Mouse (Mus musculus): Measurements from ENCODE around the gene Ccdc146. TPM values are rescaled to one million over a fixed set of nuclear protein-coding genes. Genes with fewer than 3 reads are reported as not detected.

Ccdc146 gene
- polyA plus RNA-seq, 1 experiment from 2014 or later = not detected

DNA sequence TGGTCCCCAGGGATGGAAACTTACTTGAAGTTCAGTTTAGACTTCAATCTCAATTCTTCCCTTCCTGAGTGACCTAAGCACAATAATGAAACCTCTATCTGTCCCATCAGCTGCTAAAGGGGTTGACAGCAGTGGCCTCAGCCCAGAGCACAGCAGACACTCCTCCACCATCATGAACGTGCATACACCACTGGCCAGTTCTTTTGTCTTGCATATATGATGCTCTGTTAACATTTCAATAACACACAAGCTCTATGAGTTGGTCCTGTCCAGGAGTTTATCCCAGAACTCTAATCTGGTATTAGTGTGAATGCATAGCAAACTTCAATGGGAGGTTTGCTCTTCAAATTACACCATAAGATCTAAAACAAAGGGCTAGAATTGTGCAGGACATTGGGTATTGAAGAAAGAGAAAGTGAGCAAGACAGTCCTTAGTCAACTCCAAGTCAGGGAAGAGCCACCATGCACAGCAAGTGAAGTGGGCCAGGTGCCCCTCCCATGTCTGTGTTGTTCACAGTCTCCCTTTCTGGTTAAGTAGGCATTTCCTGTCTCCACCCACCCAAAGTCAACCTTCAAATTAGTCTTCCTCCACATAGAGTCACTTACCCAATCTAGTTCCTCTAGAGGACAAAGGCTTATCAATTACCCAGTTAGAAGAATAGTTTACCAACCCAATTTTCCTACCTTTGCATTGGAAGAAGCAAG is 10.2 kb downstream of the Ccdc146 start:
- ATAC-seq (replicated peaks; ENCODE audit: low FRiP score) = no peak
- no peak overlapping the region for H3K4me3 ChIP-seq (replicated peaks)
- H3K9ac ChIP-seq = no peak overlapping the region
- H3K36me3 ChIP-seq = no peaks in the 10 kb centered on the region
- H3K27me3 ChIP-seq = no peaks in the 10 kb centered on the region
- H3K4me2 ChIP-seq = no peak overlapping the region
- 62% methylated on average over 1 of the region's 1 CpGs for WGBS
- H3K27ac ChIP-seq = no peak overlapping the region
- no peaks in the 10 kb centered on the region for H3K9me3 ChIP-seq (replicated peaks)
- no peaks in the 10 kb centered on the region for H3K4me1 ChIP-seq

DNA sequence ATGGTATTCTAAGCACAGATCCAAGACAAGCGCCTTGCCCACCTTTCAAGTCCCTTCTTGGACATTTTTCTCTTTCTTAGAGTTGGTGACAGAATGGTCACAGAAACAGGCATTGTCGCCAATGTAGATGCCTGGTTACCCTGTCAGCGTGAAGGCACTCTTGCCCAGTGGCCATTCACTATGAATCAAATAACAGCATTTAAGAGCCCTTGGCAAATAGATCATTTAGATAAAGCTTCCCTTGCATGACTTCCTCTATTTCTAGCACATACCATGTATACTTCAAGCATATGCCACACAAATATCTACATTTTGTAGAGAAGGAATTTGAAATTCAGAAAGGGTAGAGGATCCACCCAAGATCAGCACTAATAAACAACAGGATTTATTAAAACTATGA is 11.2 kb downstream of the Ccdc146 start:
- H3K36me3 ChIP-seq = no peaks in the 10 kb centered on the region
- no peak overlapping the region for H3K9ac ChIP-seq
- no peaks in the 10 kb centered on the region for H3K4me1 ChIP-seq
- no peak overlapping the region for H3K4me3 ChIP-seq (replicated peaks)
- H3K4me2 ChIP-seq = no peak overlapping the region
- H3K27ac ChIP-seq = no peak overlapping the region
- H3K9me3 ChIP-seq (replicated peaks) = no peaks in the 10 kb centered on the region
- 86% methylated on average over 3 of the region's 3 CpGs for whole genome bisulfite sequencing
- H3K27me3 ChIP-seq = no peaks in the 10 kb centered on the region
- ATAC-seq (replicated peaks; ENCODE audit: low FRiP score) = no peak

DNA sequence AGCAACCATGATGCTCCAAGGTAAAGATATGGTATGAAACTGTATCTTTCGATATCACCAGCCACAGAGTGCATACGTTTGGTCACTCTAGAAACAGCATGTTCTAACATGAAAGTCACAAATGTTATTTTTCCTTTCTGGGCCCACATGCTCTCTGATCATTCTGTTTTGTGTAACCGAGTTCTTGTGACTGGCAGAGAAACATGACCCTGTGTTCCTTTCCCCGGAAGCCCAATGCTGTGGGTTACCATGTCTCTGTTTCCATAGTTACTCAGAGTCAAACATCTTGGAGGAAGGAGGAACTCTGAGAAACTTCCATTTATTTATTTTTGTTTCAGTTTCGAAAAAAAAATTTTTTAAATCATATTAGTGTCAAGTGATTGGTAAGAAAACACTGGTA is 12.4 kb downstream of the Ccdc146 start:
- Histone ChIP-seq H3K9ac (no peak overlapping the region), H3K4me2 (no peak overlapping the region), H3K27me3 (no peaks in the 10 kb centered on the region), H3K27ac (no peak overlapping the region), H3K4me3 (replicated peaks) (no peak overlapping the region), H3K36me3 (no peaks in the 10 kb centered on the region), H3K4me1 (no peaks in the 10 kb centered on the region), H3K9me3 (replicated peaks) (no peaks in the 10 kb centered on the region)
- no peak for ATAC-seq (replicated peaks; ENCODE audit: low FRiP score)
- 66% methylated on average over 5 of the region's 5 CpGs for WGBS

DNA sequence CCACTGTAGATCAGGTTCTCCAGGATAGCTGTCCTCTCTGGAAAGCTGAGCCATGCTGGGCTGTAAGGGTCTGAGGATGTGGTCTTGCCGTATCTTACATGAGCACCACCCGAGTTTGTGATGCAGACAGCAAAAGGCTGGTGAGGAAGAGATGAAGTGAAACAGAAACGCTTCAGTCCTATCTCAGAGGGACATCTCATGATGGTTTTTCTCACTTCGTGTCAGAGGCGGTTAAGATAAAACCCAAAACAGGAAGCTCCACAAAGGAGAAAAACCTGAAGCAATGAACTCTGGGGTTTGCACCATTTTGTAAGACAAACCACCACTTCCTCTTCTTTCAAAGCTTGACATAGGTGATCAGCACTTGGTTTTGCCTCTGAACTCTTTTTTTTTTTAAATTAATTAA is 13.2 kb downstream of the Ccdc146 start:
- no peak overlapping the region for H3K4me2 ChIP-seq
- no peak for ATAC-seq (replicated peaks; ENCODE audit: low FRiP score)
- no peak overlapping the region for H3K27ac ChIP-seq
- no peaks in the 10 kb centered on the region for H3K9me3 ChIP-seq (replicated peaks)
- H3K27me3 ChIP-seq = no peaks in the 10 kb centered on the region
- WGBS = 85% methylated on average over 5 of the region's 5 CpGs
- H3K9ac ChIP-seq = no peak overlapping the region
- H3K4me3 ChIP-seq (replicated peaks) = no peak overlapping the region
- H3K36me3 ChIP-seq = no peaks in the 10 kb centered on the region
- H3K4me1 ChIP-seq = no peaks in the 10 kb centered on the region

DNA sequence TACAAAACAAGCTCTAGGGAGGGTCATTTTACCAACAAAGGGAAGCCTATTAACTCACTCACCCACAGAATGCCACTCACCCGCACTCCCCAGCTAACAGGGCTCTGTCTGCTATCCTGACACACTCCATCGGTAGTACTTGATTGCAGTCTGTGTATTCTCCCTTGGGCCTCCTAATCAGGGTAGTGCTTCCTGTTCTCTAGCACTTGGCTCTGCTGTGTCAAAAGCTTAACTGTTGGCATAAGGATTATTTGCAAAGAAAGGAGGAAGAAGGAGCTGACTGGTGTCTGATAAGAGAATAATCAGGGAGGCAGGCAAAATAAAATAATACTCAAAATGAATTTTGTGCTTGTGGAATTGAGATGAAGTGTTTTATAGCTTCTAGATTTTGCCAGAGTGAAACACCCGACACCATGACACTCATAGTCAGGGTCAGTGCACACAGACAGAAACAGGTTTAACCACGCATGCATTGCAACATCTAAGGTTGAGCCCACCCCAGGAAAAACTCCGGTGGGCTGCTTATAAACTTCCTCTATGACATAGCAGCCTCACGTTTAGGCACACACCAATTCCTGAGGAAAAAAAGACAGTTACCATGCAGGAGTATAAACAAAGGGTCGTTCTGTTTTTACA is 29.2 kb downstream of the Ccdc146 start:
- 23% methylated on average over 7 of the region's 7 CpGs for WGBS
- Histone ChIP-seq H3K9ac (no peak overlapping the region), H3K4me1 (peaks cover 14% of the 10 kb centered on the region), H3K36me3 (no peaks in the 10 kb centered on the region), H3K4me3 (replicated peaks) (no peak overlapping the region), H3K4me2 (no peak overlapping the region), H3K9me3 (replicated peaks) (no peaks in the 10 kb centered on the region), H3K27me3 (no peaks in the 10 kb centered on the region), H3K27ac (no peak overlapping the region)
- ATAC-seq (replicated peaks; ENCODE audit: low FRiP score) = peak; percentile 80; the same call in 1 of the 2 replicates

DNA sequence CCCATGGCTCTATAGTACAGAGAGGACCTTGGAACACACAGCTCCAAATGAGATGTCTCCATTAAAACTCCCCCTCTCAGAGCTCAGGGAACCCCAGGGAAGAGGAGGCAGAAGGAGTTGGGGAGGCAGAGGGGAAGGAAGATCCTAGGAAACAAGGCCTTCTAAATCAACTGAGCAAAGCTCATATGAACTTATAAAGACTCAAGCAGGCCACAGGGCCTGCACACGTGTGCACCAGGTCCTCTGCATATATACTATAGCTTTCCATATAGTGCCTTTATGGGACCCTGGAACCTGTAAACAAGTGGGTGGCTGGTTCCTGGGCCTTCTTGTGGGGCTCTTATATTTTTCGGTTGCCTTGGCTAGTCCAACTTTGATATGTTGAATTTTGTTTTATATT is 29.9 kb downstream of the Ccdc146 start:
- Histone ChIP-seq H3K9me3 (replicated peaks) (no peaks in the 10 kb centered on the region), H3K4me3 (replicated peaks) (no peak overlapping the region), H3K36me3 (no peaks in the 10 kb centered on the region), H3K27me3 (no peaks in the 10 kb centered on the region), H3K4me1 (peaks cover 14% of the 10 kb centered on the region), H3K4me2 (no peak overlapping the region), H3K9ac (no peak overlapping the region), H3K27ac (no peak overlapping the region)
- 86% methylated on average over 2 of the region's 2 CpGs for WGBS
- ATAC-seq (replicated peaks; ENCODE audit: low FRiP score) = no peak

DNA sequence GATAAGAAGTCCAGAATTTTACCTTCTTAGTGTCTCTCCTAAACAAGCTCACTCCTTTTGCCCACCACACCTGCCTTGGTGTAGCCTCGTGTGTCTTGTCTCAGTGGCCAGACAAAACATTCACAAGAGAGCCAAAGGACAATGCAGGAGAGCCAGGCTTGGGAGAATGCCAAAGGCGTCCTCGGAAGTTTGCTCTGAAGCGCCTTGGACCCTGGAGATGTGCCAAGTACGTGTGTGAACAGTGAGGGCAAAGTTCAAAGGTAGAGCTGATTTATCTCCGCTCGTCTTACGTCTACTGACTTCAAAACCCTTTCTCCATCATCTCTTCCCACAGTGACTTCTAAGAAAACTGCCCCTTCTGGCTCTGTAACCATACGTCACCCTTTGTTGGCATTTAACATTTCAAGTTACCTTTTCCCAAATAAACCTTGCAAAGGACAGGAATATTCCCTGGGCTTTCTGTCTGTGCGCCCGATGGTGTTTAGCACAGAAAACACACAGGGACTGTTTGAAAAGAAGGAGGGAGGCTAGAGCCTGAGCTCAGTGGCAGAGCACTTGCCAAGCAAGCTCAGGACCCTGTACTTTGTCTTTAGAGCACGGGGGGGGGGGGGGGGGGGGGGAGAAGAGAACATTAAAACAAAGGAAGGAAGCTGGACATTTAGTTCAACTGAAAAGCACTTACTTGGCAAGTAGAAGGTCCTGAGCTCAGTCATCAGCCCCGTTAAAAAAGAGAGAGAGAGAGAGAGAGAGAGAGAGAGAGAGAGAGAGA is 32.7 kb downstream of the Ccdc146 start:
- no peak overlapping the region for H3K4me3 ChIP-seq (replicated peaks)
- H3K27me3 ChIP-seq = no peaks in the 10 kb centered on the region
- peaks cover 14% of the 10 kb centered on the region for H3K4me1 ChIP-seq
- H3K36me3 ChIP-seq = no peaks in the 10 kb centered on the region
- WGBS = 30% methylated on average over 12 of the region's 13 CpGs
- no peak overlapping the region for H3K9ac ChIP-seq
- H3K4me2 ChIP-seq = no peak overlapping the region
- H3K27ac ChIP-seq = no peak overlapping the region
- H3K9me3 ChIP-seq (replicated peaks) = no peaks in the 10 kb centered on the region
- peak; percentile 29; the same call in 1 of the 2 replicates for ATAC-seq (replicated peaks; ENCODE audit: low FRiP score)

DNA sequence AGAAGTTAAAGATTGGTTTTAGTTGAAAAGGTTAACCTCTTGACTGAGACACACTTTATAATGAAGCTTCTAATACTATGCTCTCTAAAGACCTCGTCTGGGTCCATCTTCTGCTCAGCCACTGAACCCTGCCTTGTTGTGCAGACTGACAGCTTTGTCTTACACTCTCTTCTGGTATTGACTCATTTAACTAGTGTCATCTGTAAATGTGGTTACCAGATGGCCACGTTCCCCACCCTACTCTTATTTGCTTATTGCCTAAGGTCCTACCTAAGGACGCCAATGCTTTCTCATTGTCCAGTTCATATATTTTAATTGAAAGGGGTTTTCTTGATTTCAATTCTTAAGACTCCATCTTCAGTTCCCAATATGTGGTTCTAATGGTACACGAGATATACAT is 35.6 kb downstream of the Ccdc146 start:
- WGBS = 90% methylated on average over 4 of the region's 4 CpGs
- no peaks in the 10 kb centered on the region for H3K36me3 ChIP-seq
- no peak overlapping the region for H3K27ac ChIP-seq
- H3K4me3 ChIP-seq (replicated peaks) = no peak overlapping the region
- no peak overlapping the region for H3K9ac ChIP-seq
- no peak for ATAC-seq (replicated peaks; ENCODE audit: low FRiP score)
- no peak overlapping the region for H3K4me2 ChIP-seq
- no peaks in the 10 kb centered on the region for H3K9me3 ChIP-seq (replicated peaks)
- peaks cover 10% of the 10 kb centered on the region for H3K4me1 ChIP-seq
- peaks cover 6% of the 10 kb centered on the region; the same call in 1 of the 2 replicates for H3K27me3 ChIP-seq

DNA sequence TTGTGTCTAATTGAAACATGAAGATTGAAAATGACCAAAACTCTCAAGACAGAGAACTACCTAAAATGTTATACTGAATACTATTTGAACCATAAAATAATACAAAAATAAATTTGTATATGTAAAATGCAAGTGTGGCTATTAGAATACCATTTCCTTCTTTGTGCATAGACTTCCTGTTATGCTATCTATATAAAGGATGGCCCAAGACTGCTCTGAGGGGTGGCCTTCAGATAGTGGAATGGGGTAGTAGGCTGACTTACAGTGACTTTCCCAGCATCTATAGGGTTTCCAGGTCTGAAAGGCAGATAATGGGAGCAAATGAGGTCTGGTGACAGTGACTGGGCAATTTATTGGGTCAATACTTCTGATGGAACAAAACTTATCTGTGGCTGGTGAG is 37.1 kb downstream of the Ccdc146 start:
- no peaks in the 10 kb centered on the region for H3K36me3 ChIP-seq
- no peak overlapping the region for H3K9ac ChIP-seq
- no peak overlapping the region for H3K4me2 ChIP-seq
- peaks cover 25% of the 10 kb centered on the region for H3K4me1 ChIP-seq
- H3K4me3 ChIP-seq (replicated peaks) = no peak overlapping the region
- H3K9me3 ChIP-seq (replicated peaks) = no peaks in the 10 kb centered on the region
- ATAC-seq (replicated peaks; ENCODE audit: low FRiP score) = no peak
- H3K27me3 ChIP-seq = peaks cover 6% of the 10 kb centered on the region; the same call in 1 of the 2 replicates
- H3K27ac ChIP-seq = no peak overlapping the region

DNA sequence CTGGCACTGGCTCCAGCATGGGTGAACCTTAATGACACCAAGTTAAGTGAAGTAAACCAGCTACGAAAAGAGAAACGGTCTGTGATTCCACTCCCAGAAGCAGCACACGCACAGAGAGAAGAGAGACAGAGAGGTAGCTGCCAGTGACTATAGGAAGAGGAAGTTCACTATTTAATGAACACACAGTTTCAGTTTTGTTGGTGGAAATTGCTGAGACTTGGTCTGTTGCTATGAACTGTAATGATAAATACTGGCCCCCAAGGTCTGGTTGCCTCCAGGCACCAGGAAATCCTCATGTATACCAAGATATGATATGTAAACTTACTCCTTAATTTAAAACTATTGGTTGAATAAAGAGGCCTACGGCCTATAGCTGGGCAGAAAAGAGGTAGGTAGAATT is 38.0 kb downstream of the Ccdc146 start:
- WGBS = 79% methylated on average over 4 of the region's 4 CpGs
- H3K4me1 ChIP-seq = peaks cover 21% of the 10 kb centered on the region
- ATAC-seq (replicated peaks; ENCODE audit: low FRiP score) = no peak

DNA sequence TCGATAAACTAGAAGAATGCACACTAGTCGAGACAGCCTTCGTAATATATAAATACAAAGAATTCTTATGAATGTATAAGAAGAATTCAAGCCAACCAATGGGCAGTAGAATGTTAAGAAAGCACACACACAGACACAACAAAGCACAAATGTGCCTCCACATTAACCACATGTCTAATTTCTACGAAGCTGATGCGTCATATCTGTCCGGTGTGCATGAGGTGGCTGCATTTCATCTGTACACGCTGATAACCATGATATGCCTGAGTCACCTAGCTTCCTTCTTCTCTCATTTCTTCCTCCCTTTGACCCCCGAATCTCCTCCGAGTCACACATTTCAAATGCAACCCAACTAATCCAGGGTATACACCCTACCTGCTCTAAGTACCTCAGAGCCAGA is 39.5 kb downstream of the Ccdc146 start:
- no peaks in the 10 kb centered on the region for H3K36me3 ChIP-seq
- H3K4me2 ChIP-seq = no peak overlapping the region
- no peaks in the 10 kb centered on the region for H3K9me3 ChIP-seq (replicated peaks)
- no peak for ATAC-seq (replicated peaks; ENCODE audit: low FRiP score)
- H3K4me1 ChIP-seq = peaks cover 21% of the 10 kb centered on the region
- peaks cover 6% of the 10 kb centered on the region; the same call in 1 of the 2 replicates for H3K27me3 ChIP-seq
- no peak overlapping the region for H3K27ac ChIP-seq
- WGBS = 95% methylated on average over 9 of the region's 9 CpGs
- H3K9ac ChIP-seq = no peak overlapping the region
- no peak overlapping the region for H3K4me3 ChIP-seq (replicated peaks)

More for the DNA sequence above, 38.0 kb downstream of the Ccdc146 start:
- H3K9ac ChIP-seq = no peak overlapping the region
- H3K4me2 ChIP-seq = no peak overlapping the region
- H3K36me3 ChIP-seq = no peaks in the 10 kb centered on the region
- H3K27ac ChIP-seq = no peak overlapping the region
- H3K4me3 ChIP-seq (replicated peaks) = no peak overlapping the region
- no peaks in the 10 kb centered on the region for H3K9me3 ChIP-seq (replicated peaks)
- H3K27me3 ChIP-seq = peaks cover 6% of the 10 kb centered on the region; the same call in 1 of the 2 replicates

DNA sequence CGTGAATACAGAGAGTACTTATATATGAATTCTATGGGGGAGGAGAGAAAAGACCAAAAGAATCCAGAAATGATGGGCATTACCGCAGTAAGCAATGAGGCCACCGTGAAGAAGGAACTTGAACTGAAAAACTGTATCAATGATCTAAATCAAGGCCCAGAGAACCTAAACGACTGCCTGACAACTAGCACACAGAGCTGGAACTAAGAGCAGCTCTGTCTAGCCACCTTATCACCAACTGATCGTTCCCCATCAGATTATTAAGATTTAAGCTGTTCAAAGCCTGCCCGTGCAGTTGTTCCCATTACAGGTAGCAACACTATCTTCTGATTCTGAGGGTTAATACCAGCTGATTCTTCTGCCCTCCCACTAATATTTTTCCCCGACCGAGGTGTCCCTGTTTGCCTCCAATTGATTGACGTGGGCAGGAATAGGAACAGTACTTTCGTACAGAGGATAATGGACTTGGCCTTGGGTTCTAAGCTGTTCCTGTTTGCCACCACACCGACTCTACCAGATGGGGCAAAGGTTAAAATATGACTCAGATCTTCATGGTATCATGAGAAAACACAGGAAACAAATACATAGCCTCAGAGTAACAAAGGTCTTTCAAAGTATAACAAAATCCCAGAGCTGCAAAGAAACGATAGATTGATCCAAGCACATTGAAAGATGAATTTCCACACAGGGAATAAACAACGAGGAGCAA is 40.1 kb downstream of the Ccdc146 start:
- H3K27me3 ChIP-seq = peaks cover 11% of the 10 kb centered on the region
- ATAC-seq (replicated peaks; ENCODE audit: low FRiP score) = no peak
- H3K9ac ChIP-seq = no peak overlapping the region
- peak overlapping the region; percentile 34; the same call in 1 of the 2 replicates for H3K4me2 ChIP-seq
- H3K4me3 ChIP-seq (replicated peaks) = no peak overlapping the region
- no peaks in the 10 kb centered on the region for H3K36me3 ChIP-seq
- WGBS = 71% methylated on average over 13 of the region's 13 CpGs
- H3K9me3 ChIP-seq (replicated peaks) = no peaks in the 10 kb centered on the region
- peaks cover 21% of the 10 kb centered on the region for H3K4me1 ChIP-seq
- no peak overlapping the region for H3K27ac ChIP-seq

All from kidney, embryonic 15.5 days (tissue).